Mouse (Mus musculus) cortical plate, adult 2 months (tissue): ENCODE measurements around the gene Ilk.

Experiments used
- CTCF ChIP-seq: fragments of 200-500 bp; IDR thresholded peaks from 2 replicates; pipeline ENCODE4 v1.5.1; 2011; ENCODE audit warnings: mild to moderate bottlenecking, control low read depth, low read length; ENCODE audit not compliant: insufficient read depth; ENCODE audit errors: extremely low read depth
- POLR2A ChIP-seq: fragments of 200-500 bp; IDR thresholded peaks from 2 replicates; pipeline ENCODE4 v1.6.1; 2011; ENCODE audit warnings: mild to moderate bottlenecking, low read length, control low read depth; ENCODE audit not compliant: insufficient read depth; ENCODE audit errors: extremely low read depth

DNA sequence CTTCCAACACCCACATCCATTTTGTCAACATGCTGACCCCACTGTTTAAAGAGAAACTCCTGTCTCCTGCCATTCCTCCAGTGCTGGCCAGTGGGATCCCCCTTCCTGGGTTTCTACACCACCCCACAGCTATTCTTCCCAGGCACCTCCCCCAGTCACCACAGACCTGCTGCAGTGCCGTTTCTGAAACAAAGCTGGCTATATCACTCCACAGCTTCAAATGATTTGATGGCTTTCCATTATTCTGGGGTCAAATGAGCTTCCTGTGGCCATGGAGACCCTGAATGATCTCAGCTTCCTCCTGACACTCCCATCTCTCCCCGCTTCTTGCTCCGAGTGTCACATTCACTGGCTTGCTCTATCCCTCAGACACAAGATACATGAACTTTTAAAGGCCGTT is 48.2 kb downstream of the Ilk start:
- TF ChIP-seq POLR2A (no peak), CTCF (no peak)
